Mouse (Mus musculus): ENCODE results near the gene Klhdc10. TPM values are rescaled to one million over a fixed set of nuclear protein-coding genes. Genes with fewer than 3 reads are reported as not detected.

The Klhdc10 gene
- 2.3 TPM for polyA plus RNA-seq (2017; shearing (Covaris generic))

DNA sequence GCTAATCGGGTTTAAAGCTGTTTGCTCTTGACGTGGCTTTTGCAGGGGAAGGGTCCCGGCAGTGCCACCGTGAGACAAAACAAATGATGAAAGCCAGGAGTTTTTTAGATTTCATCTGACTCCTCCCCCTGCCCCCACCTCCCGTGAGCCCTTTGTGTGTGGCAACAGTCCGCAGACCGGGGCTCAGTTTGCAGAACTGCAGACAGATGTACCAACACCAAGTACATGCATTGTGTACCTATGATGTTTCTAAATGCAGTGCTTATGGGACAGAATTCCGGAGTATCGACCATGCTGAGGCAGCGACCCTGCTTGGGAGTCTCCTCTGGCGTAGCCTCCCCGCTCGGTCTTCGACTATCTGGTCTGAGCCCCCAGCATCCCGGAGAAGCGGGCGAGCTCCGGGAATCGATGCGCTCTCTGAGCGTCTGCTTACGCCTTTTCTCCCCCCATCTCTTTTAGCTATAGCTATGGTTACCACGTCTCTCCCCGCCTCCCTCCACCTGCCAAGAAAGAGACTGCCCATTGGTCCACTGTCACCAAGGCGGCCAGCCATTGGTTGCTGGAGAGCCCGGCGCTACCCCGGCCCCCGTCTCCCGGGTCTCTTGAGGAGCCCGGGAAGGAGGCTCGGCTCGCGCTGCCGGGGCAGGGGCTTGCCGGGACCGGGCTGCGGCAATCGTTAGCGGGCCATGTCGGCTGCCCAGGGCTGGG is at the start of gene Klhdc10:
Gene Klhdc10, plus strand, starts transcription at position 561 of the 708 bp plus-strand sequence.

DNA sequence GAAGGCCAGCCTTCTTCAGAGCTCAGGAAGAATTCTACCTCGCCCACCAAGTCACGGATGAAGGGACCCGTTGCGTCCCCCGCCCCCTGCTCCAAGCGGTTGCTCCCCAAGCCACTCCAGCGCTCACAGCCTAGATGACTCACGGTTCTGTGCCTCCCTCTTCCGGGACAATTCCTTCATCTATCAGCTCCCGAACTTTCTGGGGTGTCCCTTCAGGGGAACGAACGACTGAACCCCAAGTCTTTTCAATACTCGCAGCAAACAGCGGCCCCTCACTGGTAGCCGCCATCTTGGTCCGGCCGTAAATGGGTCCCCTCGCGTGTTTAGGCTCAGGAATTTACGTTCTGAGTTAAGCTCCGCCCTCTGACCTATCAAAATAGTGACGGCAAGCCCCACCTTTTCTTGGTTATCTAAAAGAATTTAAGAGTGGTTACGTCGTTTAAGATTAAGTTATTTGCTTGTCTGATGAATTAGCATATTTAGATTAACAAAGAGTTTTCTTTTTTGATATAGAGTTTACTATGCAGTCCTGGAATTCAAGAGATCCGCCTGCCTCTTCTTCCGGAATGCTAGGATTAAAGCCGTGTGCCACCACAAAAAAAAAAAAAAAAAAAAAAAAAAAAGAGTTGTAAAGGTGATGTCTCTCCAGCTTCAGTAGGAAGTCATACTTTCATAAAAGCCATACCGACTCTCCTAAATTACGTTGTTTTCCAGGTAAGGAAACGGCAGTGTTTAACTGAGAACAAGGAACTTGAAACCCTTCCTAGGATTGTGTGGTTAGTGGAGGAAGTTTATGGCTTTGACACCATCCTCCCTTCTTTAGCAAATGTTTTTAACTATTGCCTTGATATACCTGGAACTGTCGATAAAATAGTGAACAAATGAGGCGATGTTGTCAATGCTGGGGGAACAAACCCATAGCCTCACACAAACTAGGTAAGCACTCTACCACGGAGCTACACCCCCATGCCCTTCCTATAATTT is 10.7 kb upstream of the Klhdc10 start, which contains the start of gene Zc3hc1:
Gene Zc3hc1, minus strand, starts transcription at position 315 of the 984 bp plus-strand sequence.

Other genes with a start within 250 kb of the Klhdc10 start
- gene Ube2h, start 97.3 kb upstream of the Klhdc10 start, polyA plus RNA-seq (2017; shearing (Covaris generic)), result 62.7 TPM
- 44.5 TPM for gene Zc3hc1, start 10.8 kb upstream of the Klhdc10 start, polyA plus RNA-seq (2017; shearing (Covaris generic))
- gene Tmem209, start 107.9 kb downstream of the Klhdc10 start, polyA plus RNA-seq (2017; shearing (Covaris generic)), result 76.6 TPM
- not detected for gene Ssmem1, start 108.0 kb downstream of the Klhdc10 start, polyA plus RNA-seq (2017; shearing (Covaris generic))
- gene Cpa2, start 139.7 kb downstream of the Klhdc10 start, polyA plus RNA-seq (2017; shearing (Covaris generic)), result not detected
- not detected for gene Cpa4, start 166.5 kb downstream of the Klhdc10 start, polyA plus RNA-seq (2017; shearing (Covaris generic))
- not detected for gene Cpa5, start 209.1 kb downstream of the Klhdc10 start, polyA plus RNA-seq (2017; shearing (Covaris generic))
- not detected for gene Cpa1, start 237.3 kb downstream of the Klhdc10 start, polyA plus RNA-seq (2017; shearing (Covaris generic))